Mouse (Mus musculus) cortical plate, adult 2 months (tissue): ENCODE results near the gene Rhov. TPM values are rescaled to one million over a fixed set of nuclear protein-coding genes. Genes with fewer than 3 reads are reported as not detected.

Experiments
- H3K27ac ChIP-seq: fragments of 200-500 bp; 2 replicates; pipeline ENCODE4 v1.5.1; 2012; ENCODE audit warnings: low read length, control low read depth, inconsistent platforms; ENCODE audit not compliant: insufficient read depth
- H3K4me1 ChIP-seq: fragments of 200-500 bp; 2 replicates; pipeline ENCODE4 v1.6.1; 2011; ENCODE audit warnings: low read length; ENCODE audit not compliant: control insufficient read depth, insufficient read depth
- H3K4me3 ChIP-seq: fragments of 200-500 bp; 2 replicates; pipeline ENCODE4 v1.5.1; 2011; ENCODE audit warnings: mild to moderate bottlenecking, low read length, control low read depth; ENCODE audit not compliant: insufficient read depth
- CTCF ChIP-seq: fragments of 200-500 bp; IDR thresholded peaks from 2 replicates; pipeline ENCODE4 v1.5.1; 2011; ENCODE audit warnings: mild to moderate bottlenecking, control low read depth, low read length; ENCODE audit not compliant: insufficient read depth; ENCODE audit errors: extremely low read depth
- POLR2A ChIP-seq: fragments of 200-500 bp; IDR thresholded peaks from 2 replicates; pipeline ENCODE4 v1.6.1; 2011; ENCODE audit warnings: mild to moderate bottlenecking, low read length, control low read depth; ENCODE audit not compliant: insufficient read depth; ENCODE audit errors: extremely low read depth
- polyA plus RNA-seq: library from polyadenylated mRNA; depleted of rRNA; stranded (reverse); fragments of >200 nt; gene quantifications from 2 replicates; pipeline ENCODE4 v1.2.3, GENCODE M21; 2012

Rhov gene
- polyA plus RNA-seq, 1 experiment = 8.3 TPM

- Histone ChIP-seq H3K4me3 (no peak overlapping the region), H3K4me1 (no peaks in the 10 kb centered on the region), H3K27ac (no peak overlapping the region)
- TF ChIP-seq CTCF = no peak
- no peak for TF ChIP-seq POLR2A
Observed at GRCm38 (mm10) chr2:119263813-119264212, 7.3 kb downstream of the Rhov start.

GRCm38 (mm10) chr2:119262978-119263377 is 8.1 kb downstream of the Rhov start:
- Histone ChIP-seq H3K27ac (no peak overlapping the region), H3K4me3 (no peak overlapping the region), H3K4me1 (no peaks in the 10 kb centered on the region)
- TF ChIP-seq CTCF (no peak), POLR2A (no peak)

GRCm38 (mm10) chr2:119261326-119261725 is 9.7 kb downstream of the Rhov start:
- H3K27ac ChIP-seq = no peak overlapping the region
- no peak for TF ChIP-seq POLR2A
- no peak for TF ChIP-seq CTCF
- no peaks in the 10 kb centered on the region for H3K4me1 ChIP-seq
- no peak overlapping the region for H3K4me3 ChIP-seq

- Histone ChIP-seq H3K4me1 (no peaks in the 10 kb centered on the region), H3K4me3 (no peak overlapping the region), H3K27ac (no peak overlapping the region)
- no peak for TF ChIP-seq CTCF
- no peak for TF ChIP-seq POLR2A
Observed at GRCm38 (mm10) chr2:119260518-119260917, 10.6 kb downstream of the Rhov start.

- Histone ChIP-seq H3K4me3 (no peak overlapping the region), H3K27ac (no peak overlapping the region), H3K4me1 (no peaks in the 10 kb centered on the region)
- TF ChIP-seq POLR2A (no peak), CTCF (no peak)
Observed at GRCm38 (mm10) chr2:119254976-119255375, 16.1 kb downstream of the Rhov start.

GRCm38 (mm10) chr2:119250826-119251478 is 20.1 kb downstream of the Rhov start:
- no peak overlapping the region for H3K27ac ChIP-seq
- no peak overlapping the region for H3K4me3 ChIP-seq
- no peaks in the 10 kb centered on the region for H3K4me1 ChIP-seq
- TF ChIP-seq CTCF (peak; percentile 83), POLR2A (no peak)

- Histone ChIP-seq H3K27ac (no peak overlapping the region), H3K4me1 (no peaks in the 10 kb centered on the region), H3K4me3 (no peak overlapping the region)
- TF ChIP-seq POLR2A (no peak), CTCF (no peak)
Observed at GRCm38 (mm10) chr2:119250377-119250776, 20.7 kb downstream of the Rhov start.

GRCm38 (mm10) chr2:119249592-119250061 is 21.4 kb downstream of the Rhov start:
- TF ChIP-seq CTCF (no peak), POLR2A (no peak)
- no peaks in the 10 kb centered on the region for H3K4me1 ChIP-seq
- no peak overlapping the region for H3K27ac ChIP-seq
- H3K4me3 ChIP-seq = no peak overlapping the region

GRCm38 (mm10) chr2:119247904-119248303 is 23.2 kb downstream of the Rhov start:
- Histone ChIP-seq H3K4me3 (no peak overlapping the region), H3K27ac (no peak overlapping the region), H3K4me1 (no peaks in the 10 kb centered on the region)
- TF ChIP-seq CTCF (no peak), POLR2A (no peak)

- Histone ChIP-seq H3K27ac (no peak overlapping the region), H3K4me1 (0 out of 2 replicates have a peak, but pooled peaks cover 2% of the 10 kb centered on the region), H3K4me3 (no peak overlapping the region)
- TF ChIP-seq POLR2A = no peak
Observed at GRCm38 (mm10) chr2:119245246-119245645, 25.8 kb downstream of the Rhov start.
